Mouse (Mus musculus) limb, embryonic 12.5 days (tissue): Measurements from ENCODE around the gene Anxa2. TPM values are rescaled to one million over a fixed set of nuclear protein-coding genes. Genes with fewer than 3 reads are reported as not detected.

ENCODE experiments used
- ATAC-seq: fragments of 200-750 bp; cut with Nextera tagmentation; 2 replicates; pipeline ENCODE4 v1.8.0; 2017; ENCODE audit warnings: low read depth, moderate TSS enrichment; ENCODE audit not compliant: insufficient number of reproducible peaks, insufficient read depth, low FRiP score, low TSS enrichment
- H3K27ac ChIP-seq: fragments of 300-500 bp; sonication (generic); 2 replicates; pipeline ENCODE4 v1.5.1; 2016; ENCODE audit warnings: mild to moderate bottlenecking, moderate library complexity
- H3K27me3 ChIP-seq: fragments of 300-500 bp; sonication (generic); 2 replicates; pipeline ENCODE4 v1.6.1; 2016; ENCODE audit warnings: mild to moderate bottlenecking, moderate library complexity
- H3K36me3 ChIP-seq: fragments of 300-500 bp; sonication (generic); 2 replicates; pipeline ENCODE4 v1.6.1; 2016; ENCODE audit warnings: mild to moderate bottlenecking, moderate library complexity
- H3K4me1 ChIP-seq: fragments of 300-500 bp; sonication (generic); replicated peaks from 2 replicates; pipeline ENCODE4 v1.6.1; 2016
- H3K4me2 ChIP-seq: fragments of 300-500 bp; sonication (generic); 2 replicates; pipeline ENCODE4 v1.6.1; 2016; ENCODE audit warnings: mild to moderate bottlenecking, moderate library complexity
- H3K4me3 ChIP-seq: fragments of 300-500 bp; sonication (generic); replicated peaks from 2 replicates; pipeline ENCODE4 v1.5.1; 2016; ENCODE audit warnings: mild to moderate bottlenecking
- H3K9ac ChIP-seq: fragments of 300-500 bp; sonication (generic); replicated peaks from 2 replicates; pipeline ENCODE4 v1.6.1; 2016; ENCODE audit warnings: mild to moderate bottlenecking, moderate library complexity
- H3K9me3 ChIP-seq: fragments of 300-500 bp; sonication (generic); 2 replicates; pipeline ENCODE4 v1.6.1; 2016; ENCODE audit warnings: mild to moderate bottlenecking, moderate library complexity
- WGBS: fragments of 180-500 bp; shearing (Covaris S2); methylation state at CpG from one replicate; pipeline ENCODE4 v1.1.7; 2016; 5-methylcytosine and 5-hydroxymethylcytosine counted together
- polyA plus RNA-seq: library from polyadenylated mRNA; unstranded; fragments of >200 nt; fragmentation: Nextera tagmentation; extraction: Ambion mirVana; gene quantifications from 2 replicates; pipeline ENCODE4 v1.2.1, GENCODE M21; 2016

Anxa2 gene
- polyA plus RNA-seq, 1 experiment from 2014 or later: 261 TPM

DNA sequence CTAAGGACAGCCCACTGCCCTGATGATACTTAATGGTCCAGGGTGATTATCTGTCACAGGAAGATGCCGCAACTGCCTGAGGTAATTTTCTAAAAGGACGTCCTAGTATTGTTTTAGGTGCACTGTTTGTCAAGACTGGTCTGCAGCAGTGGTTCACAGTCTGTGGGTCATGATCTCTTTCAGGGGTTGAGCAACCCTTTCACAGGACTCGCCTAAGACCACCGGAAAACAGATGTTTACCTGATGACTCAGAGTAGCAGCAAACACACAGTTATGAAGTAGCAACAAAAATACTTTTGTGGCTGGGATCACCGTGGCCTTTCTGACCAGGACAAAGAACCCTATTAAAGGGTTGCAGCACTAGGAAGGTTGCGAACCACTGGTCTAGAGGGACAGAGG is 24.4 kb downstream of the Anxa2 start:
- H3K4me1 ChIP-seq: peaks cover 19% of the 10 kb centered on the region
- H3K9me3 ChIP-seq: no peaks in the 10 kb centered on the region
- 54% methylated on average over 6 of the region's 6 CpGs for WGBS
- no peak overlapping the region for H3K4me3 ChIP-seq
- H3K36me3 ChIP-seq: peaks cover 8% of the 10 kb centered on the region; the same call in 1 of the 2 replicates
- ATAC-seq: no peak
- H3K4me2 ChIP-seq: no peak overlapping the region
- H3K27ac ChIP-seq: no peak overlapping the region
- H3K27me3 ChIP-seq: peaks cover 21% of the 10 kb centered on the region
- no peak overlapping the region for H3K9ac ChIP-seq

DNA sequence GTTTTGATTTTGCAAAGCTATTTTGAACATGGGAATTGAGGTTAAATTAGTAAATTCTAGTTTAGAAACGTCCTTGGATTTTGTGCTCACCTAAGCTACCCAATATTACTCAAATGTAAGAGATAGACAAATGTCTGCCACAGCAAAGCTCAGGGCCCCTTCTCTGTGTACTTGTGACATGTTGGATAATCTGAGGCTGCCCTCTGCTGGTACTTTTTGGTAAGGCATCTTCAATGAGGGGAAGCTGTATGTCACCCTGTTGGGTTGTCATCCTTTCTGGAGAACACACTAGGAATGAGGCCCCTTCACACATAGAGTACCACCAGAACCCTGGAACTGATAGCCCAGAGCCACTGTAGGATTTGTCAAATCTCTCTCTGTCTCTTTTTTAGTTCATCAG is 26.9 kb downstream of the Anxa2 start:
- H3K9ac ChIP-seq: no peak overlapping the region
- H3K4me3 ChIP-seq: no peak overlapping the region
- H3K36me3 ChIP-seq: peaks cover 18% of the 10 kb centered on the region; the same call in 1 of the 2 replicates
- H3K27me3 ChIP-seq: peaks cover 45% of the 10 kb centered on the region
- H3K4me2 ChIP-seq: no peak overlapping the region
- H3K4me1 ChIP-seq: peaks cover 25% of the 10 kb centered on the region
- 0% methylated on average over 1 of the region's 1 CpGs for WGBS
- no peak overlapping the region for H3K27ac ChIP-seq
- no peak for ATAC-seq
- no peaks in the 10 kb centered on the region for H3K9me3 ChIP-seq

DNA sequence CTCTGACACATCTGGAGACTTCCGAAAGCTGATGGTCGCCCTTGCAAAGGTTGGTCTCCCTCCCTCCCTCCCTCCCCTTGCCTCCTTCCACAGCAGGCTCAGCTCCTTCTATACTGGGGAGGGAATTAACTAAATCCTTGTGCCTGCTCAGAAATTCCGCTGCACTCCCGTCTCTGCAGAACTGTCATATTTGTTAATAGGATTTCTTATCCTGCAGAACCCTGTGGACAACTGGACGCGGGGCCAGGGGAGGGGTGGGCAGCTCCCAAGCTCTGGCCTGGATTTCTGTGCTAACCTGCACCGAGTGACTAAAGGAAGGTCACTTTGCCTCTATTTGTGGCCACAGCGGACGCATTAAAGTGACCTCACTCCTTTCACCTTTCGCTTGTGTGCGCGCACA is 30.4 kb downstream of the Anxa2 start:
- Histone ChIP-seq H3K27me3 (peaks cover 60% of the 10 kb centered on the region), H3K9ac (no peak overlapping the region), H3K9me3 (no peaks in the 10 kb centered on the region), H3K36me3 (peaks cover 48% of the 10 kb centered on the region), H3K4me2 (no peak overlapping the region), H3K4me1 (peaks cover 13% of the 10 kb centered on the region), H3K27ac (no peak overlapping the region), H3K4me3 (no peak overlapping the region)
- 53% methylated on average over 12 of the region's 12 CpGs for WGBS
- ATAC-seq: no peak

DNA sequence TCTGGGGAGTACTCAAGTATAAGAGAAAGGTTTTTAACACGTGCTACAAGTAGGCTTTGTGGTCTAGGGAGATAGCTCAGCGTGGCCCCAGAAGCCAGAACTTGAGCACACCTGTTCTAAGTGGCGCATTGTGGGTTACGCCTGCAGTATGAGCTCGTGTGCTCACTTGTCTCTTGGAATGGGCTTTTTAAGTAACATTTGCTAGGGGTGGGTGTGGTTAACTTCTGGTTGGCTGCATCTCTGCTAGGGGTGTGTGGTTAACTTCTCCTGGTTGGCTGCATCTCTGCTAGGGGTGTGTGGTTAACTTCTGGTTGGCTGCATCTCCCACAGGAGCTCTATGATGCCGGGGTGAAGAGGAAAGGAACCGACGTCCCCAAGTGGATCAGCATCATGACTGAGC is 32.7 kb downstream of the Anxa2 start:
- Histone ChIP-seq H3K4me1 (peaks cover 11% of the 10 kb centered on the region), H3K4me2 (no peak overlapping the region), H3K4me3 (no peak overlapping the region), H3K27me3 (peaks cover 53% of the 10 kb centered on the region), H3K27ac (no peak overlapping the region), H3K36me3 (peaks cover 68% of the 10 kb centered on the region), H3K9me3 (no peaks in the 10 kb centered on the region), H3K9ac (no peak overlapping the region)
- 65% methylated on average over 8 of the region's 8 CpGs for WGBS
- no peak for ATAC-seq

- Histone ChIP-seq H3K4me3 (no peak overlapping the region), H3K27ac (no peak overlapping the region), H3K4me2 (no peak overlapping the region), H3K9me3 (peaks cover 6% of the 10 kb centered on the region), H3K36me3 (peaks cover 82% of the 10 kb centered on the region), H3K27me3 (peaks cover 39% of the 10 kb centered on the region), H3K4me1 (peaks cover 11% of the 10 kb centered on the region), H3K9ac (no peak overlapping the region)
- ATAC-seq: no peak
- 37% methylated on average over 8 of the region's 8 CpGs for WGBS
Observed at GRCm38 (mm10) chr9:69488510-69488909, 35.1 kb downstream of the Anxa2 start.

GRCm38 (mm10) chr9:69488972-69489371 is 35.6 kb downstream of the Anxa2 start:
- Histone ChIP-seq H3K4me1 (peaks cover 7% of the 10 kb centered on the region; the same call in 1 of the 2 replicates), H3K27ac (no peak overlapping the region), H3K27me3 (peaks cover 34% of the 10 kb centered on the region), H3K4me2 (no peak overlapping the region), H3K4me3 (no peak overlapping the region), H3K36me3 (peaks cover 84% of the 10 kb centered on the region), H3K9me3 (peaks cover 6% of the 10 kb centered on the region), H3K9ac (no peak overlapping the region)
- WGBS: 11% methylated on average over 5 of the region's 5 CpGs
- no peak for ATAC-seq

- 98% methylated on average over 6 of the region's 6 CpGs for WGBS
Observed at GRCm38 (mm10) chr9:69492809-69493208, 39.4 kb downstream of the Anxa2 start.

GRCm38 (mm10) chr9:69502504-69502903 is 49.1 kb downstream of the Anxa2 start:
- WGBS: 31% methylated on average over 6 of the region's 6 CpGs

More at GRCm38 (mm10) chr9:69492809-69493208, 39.4 kb downstream of the Anxa2 start:
- H3K4me2 ChIP-seq: no peak overlapping the region
- ATAC-seq: no peak
- H3K36me3 ChIP-seq: peaks cover 51% of the 10 kb centered on the region
- H3K4me1 ChIP-seq: 0 out of 2 replicates have a peak, but pooled peaks cover 6% of the 10 kb centered on the region
- peaks cover 6% of the 10 kb centered on the region for H3K9me3 ChIP-seq
- H3K27me3 ChIP-seq: peaks cover 9% of the 10 kb centered on the region; the same call in 1 of the 2 replicates
- no peak overlapping the region for H3K27ac ChIP-seq
- H3K9ac ChIP-seq: no peak overlapping the region
- no peak overlapping the region for H3K4me3 ChIP-seq

DNA sequence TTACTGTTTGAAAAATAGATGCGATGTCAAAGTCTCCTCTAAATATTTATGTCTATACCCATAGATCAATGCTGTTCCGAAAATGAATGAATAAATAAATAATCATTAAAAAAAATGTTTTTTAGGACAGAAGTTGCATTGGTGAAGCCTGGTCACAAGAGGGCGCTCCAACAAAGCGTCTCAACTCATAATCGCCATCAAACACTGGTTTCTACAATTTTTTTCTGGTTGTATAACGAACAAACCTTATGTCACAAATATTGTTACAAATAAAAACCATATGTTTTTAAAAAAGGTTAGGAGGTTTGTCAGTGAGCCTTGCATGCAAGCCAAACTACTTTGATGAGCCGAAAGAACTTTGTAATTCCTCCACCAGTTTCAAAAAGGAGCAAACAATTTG is 52.2 kb downstream of the Anxa2 start:
- no peaks in the 10 kb centered on the region for H3K9me3 ChIP-seq
- no peak overlapping the region for H3K4me3 ChIP-seq
- H3K4me2 ChIP-seq: 0 out of 2 replicates have a peak overlapping the region, but pooled peaks have one; percentile 30
- no peaks in the 10 kb centered on the region for H3K36me3 ChIP-seq
- no peak overlapping the region for H3K9ac ChIP-seq
- ATAC-seq: no peak
- WGBS: 9% methylated on average over 7 of the region's 7 CpGs
- H3K27me3 ChIP-seq: peaks cover 44% of the 10 kb centered on the region
- no peak overlapping the region for H3K27ac ChIP-seq
- peaks cover 19% of the 10 kb centered on the region; the same call in 1 of the 2 replicates for H3K4me1 ChIP-seq

More at GRCm38 (mm10) chr9:69502504-69502903, 49.1 kb downstream of the Anxa2 start:
- Histone ChIP-seq H3K9me3 (no peaks in the 10 kb centered on the region), H3K27me3 (peaks cover 29% of the 10 kb centered on the region), H3K4me2 (no peak overlapping the region), H3K36me3 (no peaks in the 10 kb centered on the region), H3K9ac (no peak overlapping the region), H3K27ac (no peak overlapping the region), H3K4me3 (no peak overlapping the region), H3K4me1 (peaks cover 14% of the 10 kb centered on the region; the same call in 1 of the 2 replicates)
- ATAC-seq: no peak

- WGBS: 32% methylated on average over 11 of the region's 11 CpGs
- Histone ChIP-seq H3K4me3 (peak overlapping the region; percentile 13; the same call in 1 of the 2 replicates), H3K9ac (no peak overlapping the region), H3K9me3 (no peaks in the 10 kb centered on the region), H3K27me3 (peaks cover 44% of the 10 kb centered on the region), H3K36me3 (no peaks in the 10 kb centered on the region), H3K4me1 (peaks cover 19% of the 10 kb centered on the region; the same call in 1 of the 2 replicates), H3K27ac (no peak overlapping the region), H3K4me2 (peak overlapping the region; percentile 26)
- no peak for ATAC-seq
Observed at GRCm38 (mm10) chr9:69507206-69507605, 53.8 kb downstream of the Anxa2 start.

DNA sequence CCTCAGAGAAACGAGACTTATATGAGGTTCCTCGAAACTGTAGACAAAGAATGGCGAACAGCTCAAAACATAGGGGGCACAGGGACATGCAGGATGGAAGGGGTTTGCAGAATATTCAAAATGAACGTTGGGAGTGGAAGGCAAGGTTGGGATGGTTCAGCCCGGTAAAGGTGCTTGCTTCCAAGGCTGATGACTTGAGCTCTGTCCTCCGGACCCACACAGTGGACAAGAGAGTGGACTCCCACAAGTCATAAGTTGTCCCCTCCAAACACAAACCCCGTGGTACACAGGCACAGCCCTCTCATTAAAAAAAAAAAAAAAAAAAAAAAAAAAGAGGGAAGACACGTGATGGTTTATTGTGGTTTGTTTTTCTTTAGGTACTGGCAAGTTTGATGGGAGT is 54.6 kb downstream of the Anxa2 start:
- ATAC-seq: no peak
- Histone ChIP-seq H3K4me2 (no peak overlapping the region), H3K36me3 (no peaks in the 10 kb centered on the region), H3K9me3 (no peaks in the 10 kb centered on the region), H3K27ac (no peak overlapping the region), H3K27me3 (peaks cover 53% of the 10 kb centered on the region), H3K4me1 (peaks cover 19% of the 10 kb centered on the region; the same call in 1 of the 2 replicates), H3K4me3 (no peak overlapping the region), H3K9ac (no peak overlapping the region)
- WGBS: 71% methylated on average over 8 of the region's 8 CpGs
